Mouse (Mus musculus) cortical plate, adult 2 months (tissue): ENCODE results near the gene 6330403K07Rik. TPM values are rescaled to one million over a fixed set of nuclear protein-coding genes. Genes with fewer than 3 reads are reported as not detected.

ENCODE experiments used
- H3K27ac ChIP-seq: fragments of 200-500 bp; 2 replicates; pipeline ENCODE4 v1.5.1; 2012; ENCODE audit warnings: low read length, control low read depth, inconsistent platforms; ENCODE audit not compliant: insufficient read depth
- H3K4me1 ChIP-seq: fragments of 200-500 bp; 2 replicates; pipeline ENCODE4 v1.6.1; 2011; ENCODE audit warnings: low read length; ENCODE audit not compliant: control insufficient read depth, insufficient read depth
- H3K4me3 ChIP-seq: fragments of 200-500 bp; 2 replicates; pipeline ENCODE4 v1.5.1; 2011; ENCODE audit warnings: mild to moderate bottlenecking, low read length, control low read depth; ENCODE audit not compliant: insufficient read depth
- CTCF ChIP-seq: fragments of 200-500 bp; IDR thresholded peaks from 2 replicates; pipeline ENCODE4 v1.5.1; 2011; ENCODE audit warnings: mild to moderate bottlenecking, control low read depth, low read length; ENCODE audit not compliant: insufficient read depth; ENCODE audit errors: extremely low read depth
- POLR2A ChIP-seq: fragments of 200-500 bp; IDR thresholded peaks from 2 replicates; pipeline ENCODE4 v1.6.1; 2011; ENCODE audit warnings: mild to moderate bottlenecking, low read length, control low read depth; ENCODE audit not compliant: insufficient read depth; ENCODE audit errors: extremely low read depth
- polyA plus RNA-seq: library from polyadenylated mRNA; depleted of rRNA; stranded (reverse); fragments of >200 nt; gene quantifications from 2 replicates; pipeline ENCODE4 v1.2.3, GENCODE M21; 2012; rRNA removed

The 6330403K07Rik gene
- polyA plus RNA-seq, 1 experiment = 297 TPM

DNA sequence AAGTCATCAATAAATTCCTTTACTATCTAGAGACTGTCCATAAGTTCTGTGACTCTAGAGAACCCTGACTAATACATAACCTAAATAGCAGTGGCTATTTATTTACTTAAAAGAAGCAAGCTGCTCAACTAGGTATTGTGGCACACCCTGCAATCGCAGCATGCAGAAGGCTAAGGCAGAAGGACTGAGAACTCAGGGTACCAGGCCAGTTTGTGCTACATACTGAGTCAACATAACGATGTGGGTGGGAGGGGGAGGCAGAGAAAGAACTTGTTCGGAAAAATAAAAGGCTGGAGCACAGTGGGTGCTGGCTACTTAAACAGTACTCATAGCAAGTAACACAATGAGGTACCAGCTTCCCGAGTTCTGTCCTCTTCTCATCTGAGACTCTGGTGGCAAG is 32.1 kb downstream of the 6330403K07Rik start:
- Histone ChIP-seq H3K4me3 (no peak overlapping the region), H3K27ac (no peak overlapping the region), H3K4me1 (peaks cover 5% of the 10 kb centered on the region; the same call in 1 of the 2 replicates)
- TF ChIP-seq POLR2A (no peak), CTCF (no peak)

DNA sequence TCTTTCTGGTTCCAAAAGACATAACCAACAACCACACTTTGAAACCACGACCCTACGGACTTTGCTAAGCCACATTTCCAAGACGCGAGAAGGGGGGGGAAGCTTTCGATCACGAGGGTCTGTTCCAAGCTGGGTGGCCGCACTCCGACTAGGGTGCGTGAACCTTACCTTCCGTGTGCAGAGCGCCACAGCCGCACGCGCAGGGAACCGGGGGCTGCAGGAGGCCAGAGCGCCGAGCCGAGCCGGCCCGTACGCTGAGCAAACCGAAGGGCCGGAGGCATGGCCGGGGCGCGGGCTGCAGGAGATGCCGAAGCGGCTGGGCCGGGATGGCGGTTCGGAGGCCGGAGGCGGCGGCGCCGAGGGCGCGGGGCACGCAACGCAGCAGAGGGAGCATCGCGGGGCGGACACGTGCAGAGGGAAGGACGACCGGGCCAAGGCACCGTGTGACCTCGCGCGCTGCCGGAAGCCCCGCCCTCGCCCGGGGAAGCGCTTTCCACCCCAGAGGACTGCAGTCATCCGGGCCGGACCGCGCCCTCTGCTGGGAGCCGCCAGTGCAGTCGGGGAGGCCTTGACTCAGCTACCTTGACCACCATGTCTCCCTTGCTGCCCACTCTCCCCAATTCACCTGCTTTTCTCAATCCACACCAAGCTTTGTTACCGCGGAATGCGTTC is 50.6 kb downstream of the 6330403K07Rik start, which contains the start of gene C1qbp:
Gene C1qbp (minus strand): TSS at position 470 of the 672 bp plus-strand sequence.
- Histone ChIP-seq H3K4me1 (no peaks in the 10 kb centered on the region), H3K4me3 (peak within 1 kb of the TSS; percentile 83), H3K27ac (0 out of 2 replicates have a peak within 1 kb of the TSS, but pooled peaks have one; percentile 18)
- TF ChIP-seq CTCF = peak; percentile 68
- no peak for TF ChIP-seq POLR2A

DNA sequence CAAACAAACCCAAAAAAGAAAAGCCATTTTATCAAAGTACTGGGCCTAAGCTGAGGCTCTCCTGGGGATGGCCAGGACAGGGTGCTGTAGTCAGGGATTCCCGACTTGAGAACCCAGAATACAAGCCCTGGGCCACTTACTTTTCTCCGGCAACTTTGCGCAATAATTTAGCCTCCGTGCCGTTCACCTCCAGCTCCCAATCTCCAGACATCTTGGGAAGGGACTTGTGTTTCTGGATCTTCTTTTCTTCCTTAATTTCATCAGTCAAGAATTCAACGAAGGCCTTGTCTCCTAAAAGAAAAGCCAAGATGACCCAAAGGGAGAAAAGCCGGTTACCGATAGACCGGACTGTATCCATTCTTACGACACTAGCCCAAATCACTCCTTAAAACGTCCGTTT is 51.3 kb downstream of the 6330403K07Rik start:
- no peak for TF ChIP-seq POLR2A
- TF ChIP-seq CTCF = no peak
- Histone ChIP-seq H3K27ac (no peak overlapping the region), H3K4me1 (no peaks in the 10 kb centered on the region), H3K4me3 (peak overlapping the region; percentile 83)

Other genes starting within 250 kb of the 6330403K07Rik start
- 0.11 and 0.15 TPM in 2 replicates for gene Scimp, start 220.9 kb downstream of the 6330403K07Rik start, polyA plus RNA-seq
- 40.7 and 41.7 TPM in 2 replicates for gene Rabep1, start 188.7 kb downstream of the 6330403K07Rik start, polyA plus RNA-seq
- 75.0 and 82.4 TPM in 2 replicates for gene Nup88, start 63.5 kb downstream of the 6330403K07Rik start, polyA plus RNA-seq
- 58.0 and 65.4 TPM in 2 replicates for gene Rpain, start 63.3 kb downstream of the 6330403K07Rik start, polyA plus RNA-seq
- gene C1qbp, start 50.5 kb downstream of the 6330403K07Rik start, polyA plus RNA-seq = 83.1 and 83.2 TPM in 2 replicates
- 24.8 and 29.9 TPM in 2 replicates for gene Dhx33, start 29.1 kb downstream of the 6330403K07Rik start, polyA plus RNA-seq
- 10.6 and 11.5 TPM in 2 replicates for gene Mis12, start 13.9 kb downstream of the 6330403K07Rik start, polyA plus RNA-seq
- gene Derl2, start 13.7 kb downstream of the 6330403K07Rik start, polyA plus RNA-seq = 17.6 and 17.8 TPM in 2 replicates
- gene Nlrp1a, start 111.2 kb upstream of the 6330403K07Rik start, polyA plus RNA-seq = 0.06 and 0.09 TPM in 2 replicates
- 0.49 and 0.52 TPM in 2 replicates for gene Nlrp1b, start 197.2 kb upstream of the 6330403K07Rik start, polyA plus RNA-seq